Mouse (Mus musculus): ENCODE measurements around the gene Rnf152. TPM values are rescaled to one million over a fixed set of nuclear protein-coding genes. Genes with fewer than 3 reads are reported as not detected.

Rnf152 gene
- 12.5 and 15.8 TPM in 2 replicates for total RNA-seq (2014; rRNA removed)
- 4.0 and 9.6 TPM in 2 replicates for polyA plus RNA-seq (2015; fragmentation: Nextera tagmentation; extraction: Ambion mirVana)

GRCm38 (mm10) chr1:105356291-105357011, at the start of gene Rnf152:
Gene Rnf152 (minus strand): TSS chr1:105356710.
- peaks cover 3% of the 10 kb centered on the region; the same call in 1 of the 2 replicates for H3K4me1 ChIP-seq (ENCODE audit: insufficient read depth)
- no peaks in the 10 kb centered on the region for H3K9me3 ChIP-seq (ENCODE audit: low read length)
- TF ChIP-seq CTCF (IDR thresholded peaks at IDR 0.05; ENCODE audit: low read depth), result peak; percentile 32; the same call in 1 of the 2 replicates
- H3K36me3 ChIP-seq (ENCODE audit: insufficient read depth), result no peaks in the 10 kb centered on the region
- H3K4me3 ChIP-seq (ENCODE audit: low read depth, low read length), result peak within 1 kb of the TSS; percentile 73
- DNase-seq, result no peak
- peak; percentile 60 for ATAC-seq
- peak within 1 kb of the TSS; percentile 89 for H3K4me2 ChIP-seq (ENCODE audit: low read depth)
- no peaks in the 10 kb centered on the region for H3K27me3 ChIP-seq (ENCODE audit: insufficient read depth, low read length)
- WGBS, result 3% methylated on average over 55 of the region's 58 CpGs
- peak within 1 kb of the TSS; percentile 77 for H3K9ac ChIP-seq
- peak within 1 kb of the TSS; percentile 79 for H3K27ac ChIP-seq (ENCODE audit: low read depth, low read length)

- WGBS, result 65% methylated on average over 1 of the region's 1 CpGs
- Histone ChIP-seq H3K27ac (ENCODE audit: low read depth, low read length) (no peak overlapping the region), H3K4me3 (ENCODE audit: low read depth, low read length) (no peak overlapping the region)
These were observed 46.3 kb upstream of the Rnf152 start for GRCm38 (mm10) chr1:105402853-105403252.

GRCm38 (mm10) chr1:105384141-105384937, 27.8 kb upstream of the Rnf152 start:
- 59% methylated on average over 4 of the region's 4 CpGs for WGBS
- no peaks in the 10 kb centered on the region for H3K27me3 ChIP-seq (ENCODE audit: insufficient read depth, low read length)
- no peak overlapping the region for H3K9ac ChIP-seq
- no peaks in the 10 kb centered on the region for H3K9me3 ChIP-seq (ENCODE audit: low read length)
- H3K4me1 ChIP-seq (ENCODE audit: insufficient read depth), result no peaks in the 10 kb centered on the region
- H3K4me3 ChIP-seq (ENCODE audit: low read depth, low read length), result no peak overlapping the region
- no peak for DNase-seq
- no peak for ATAC-seq
- H3K36me3 ChIP-seq (ENCODE audit: insufficient read depth), result no peaks in the 10 kb centered on the region
- no peak overlapping the region for H3K4me2 ChIP-seq (ENCODE audit: low read depth)
- no peak for TF ChIP-seq CTCF (IDR thresholded peaks at IDR 0.05; ENCODE audit: low read depth)
- no peak overlapping the region for H3K27ac ChIP-seq (ENCODE audit: low read depth, low read length)

More at GRCm38 (mm10) chr1:105402853-105403252, 46.3 kb upstream of the Rnf152 start:
- H3K4me1 ChIP-seq (ENCODE audit: insufficient read depth), result no peaks in the 10 kb centered on the region
- H3K9ac ChIP-seq, result no peak overlapping the region
- no peak for TF ChIP-seq CTCF (IDR thresholded peaks at IDR 0.05; ENCODE audit: low read depth)
- DNase-seq (no peak), ATAC-seq (no peak)
- H3K4me2 ChIP-seq (ENCODE audit: low read depth), result no peak overlapping the region
- no peaks in the 10 kb centered on the region for H3K27me3 ChIP-seq (ENCODE audit: insufficient read depth, low read length)
- H3K36me3 ChIP-seq (ENCODE audit: insufficient read depth), result no peaks in the 10 kb centered on the region
- H3K9me3 ChIP-seq (ENCODE audit: low read length), result no peaks in the 10 kb centered on the region

GRCm38 (mm10) chr1:105377546-105377945, 21.0 kb upstream of the Rnf152 start:
- ATAC-seq (peak; percentile 68; the same call in 1 of the 2 replicates), DNase-seq (peak; percentile 51)
- Histone ChIP-seq H3K4me2 (ENCODE audit: low read depth) (no peak overlapping the region), H3K9ac (no peak overlapping the region), H3K4me1 (ENCODE audit: insufficient read depth) (no peaks in the 10 kb centered on the region), H3K4me3 (ENCODE audit: low read depth, low read length) (no peak overlapping the region), H3K27me3 (ENCODE audit: insufficient read depth, low read length) (no peaks in the 10 kb centered on the region), H3K36me3 (ENCODE audit: insufficient read depth) (no peaks in the 10 kb centered on the region), H3K9me3 (ENCODE audit: low read length) (no peaks in the 10 kb centered on the region), H3K27ac (ENCODE audit: low read depth, low read length) (no peak overlapping the region)
- TF ChIP-seq CTCF (IDR thresholded peaks at IDR 0.05; ENCODE audit: low read depth), result no peak

GRCm38 (mm10) chr1:105374618-105375017, 18.1 kb upstream of the Rnf152 start:
- Histone ChIP-seq H3K9ac (no peak overlapping the region), H3K27ac (ENCODE audit: low read depth, low read length) (no peak overlapping the region), H3K4me1 (ENCODE audit: insufficient read depth) (no peaks in the 10 kb centered on the region), H3K27me3 (ENCODE audit: insufficient read depth, low read length) (no peaks in the 10 kb centered on the region), H3K9me3 (ENCODE audit: low read length) (no peaks in the 10 kb centered on the region), H3K4me2 (ENCODE audit: low read depth) (no peak overlapping the region), H3K36me3 (ENCODE audit: insufficient read depth) (no peaks in the 10 kb centered on the region), H3K4me3 (ENCODE audit: low read depth, low read length) (no peak overlapping the region)
- 83% methylated on average over 4 of the region's 4 CpGs for WGBS
- no peak for DNase-seq
- no peak for ATAC-seq
- TF ChIP-seq CTCF (IDR thresholded peaks at IDR 0.05; ENCODE audit: low read depth), result no peak

- ATAC-seq, result no peak
These were observed 6.2 kb upstream of the Rnf152 start for GRCm38 (mm10) chr1:105362701-105363100.

GRCm38 (mm10) chr1:105358896-105359295, 2.4 kb upstream of the Rnf152 start:
- 45% methylated on average over 4 of the region's 4 CpGs for whole genome bisulfite sequencing
- Histone ChIP-seq H3K36me3 (ENCODE audit: insufficient read depth) (no peaks in the 10 kb centered on the region), H3K4me2 (ENCODE audit: low read depth) (no peak overlapping the region), H3K4me3 (ENCODE audit: low read depth, low read length) (no peak overlapping the region), H3K4me1 (ENCODE audit: insufficient read depth) (peaks cover 3% of the 10 kb centered on the region; the same call in 1 of the 2 replicates), H3K9me3 (ENCODE audit: low read length) (no peaks in the 10 kb centered on the region), H3K27ac (ENCODE audit: low read depth, low read length) (no peak overlapping the region), H3K27me3 (ENCODE audit: insufficient read depth, low read length) (no peaks in the 10 kb centered on the region), H3K9ac (no peak overlapping the region)
- ATAC-seq (no peak), DNase-seq (no peak)
- no peak for TF ChIP-seq CTCF (IDR thresholded peaks at IDR 0.05; ENCODE audit: low read depth)

More at GRCm38 (mm10) chr1:105362701-105363100, 6.2 kb upstream of the Rnf152 start:
- Histone ChIP-seq H3K4me2 (ENCODE audit: low read depth) (no peak overlapping the region), H3K9ac (no peak overlapping the region), H3K27me3 (ENCODE audit: insufficient read depth, low read length) (no peaks in the 10 kb centered on the region), H3K4me1 (ENCODE audit: insufficient read depth) (no peaks in the 10 kb centered on the region), H3K36me3 (ENCODE audit: insufficient read depth) (no peaks in the 10 kb centered on the region), H3K27ac (ENCODE audit: low read depth, low read length) (no peak overlapping the region), H3K4me3 (ENCODE audit: low read depth, low read length) (no peak overlapping the region), H3K9me3 (ENCODE audit: low read length) (no peaks in the 10 kb centered on the region)
- peak; percentile 49 for TF ChIP-seq CTCF (IDR thresholded peaks at IDR 0.05; ENCODE audit: low read depth)
- no peak for DNase-seq
